Mouse (Mus musculus) intestine, postnatal 0 days (tissue): Measurements from ENCODE around the gene Hba-x. TPM values are rescaled to one million over a fixed set of nuclear protein-coding genes. Genes with fewer than 3 reads are reported as not detected.

Experiments used
- ATAC-seq: fragments of 200-750 bp; cut with Nextera tagmentation; 2 replicates; pipeline ENCODE4 v1.8.0; 2017; ENCODE audit warnings: mild to moderate bottlenecking, moderate TSS enrichment, moderate library complexity
- H3K27ac ChIP-seq: fragments of 300-500 bp; sonication (generic); 2 replicates; pipeline ENCODE4 v1.5.1; 2014; ENCODE audit warnings: mild to moderate bottlenecking, low read depth, low read length, moderate library complexity
- H3K27me3 ChIP-seq: fragments of 300-500 bp; sonication (generic); replicated peaks from 2 replicates; pipeline ENCODE4 v1.6.1; 2014; ENCODE audit warnings: low read length, mixed read lengths; ENCODE audit not compliant: control insufficient read depth, insufficient read depth
- H3K36me3 ChIP-seq: fragments of 300-500 bp; sonication (generic); 2 replicates; pipeline ENCODE4 v1.6.1; 2014; ENCODE audit warnings: mild to moderate bottlenecking, moderate library complexity; ENCODE audit not compliant: control insufficient read depth, insufficient read depth
- H3K4me1 ChIP-seq: fragments of 300-500 bp; sonication (generic); replicated peaks from 2 replicates; pipeline ENCODE4 v1.6.1; 2014; ENCODE audit warnings: antibody characterized with exemption, low read length, mixed read lengths; ENCODE audit not compliant: control insufficient read depth, insufficient read depth
- H3K4me2 ChIP-seq: fragments of 300-500 bp; sonication (generic); replicated peaks from 2 replicates; pipeline ENCODE4 v1.6.1; 2014; ENCODE audit warnings: low read depth, mild to moderate bottlenecking, moderate library complexity
- H3K4me3 ChIP-seq: fragments of 300-500 bp; sonication (generic); 2 replicates; pipeline ENCODE4 v1.5.1; 2014; ENCODE audit warnings: low read depth, low read length
- H3K9ac ChIP-seq: fragments of 300-500 bp; sonication (generic); 2 replicates; pipeline ENCODE4 v1.6.1; 2014; ENCODE audit warnings: mild to moderate bottlenecking, low read depth, low read length
- H3K9me3 ChIP-seq: fragments of 300-500 bp; sonication (generic); 2 replicates; pipeline ENCODE4 v1.6.1; 2016; ENCODE audit warnings: mixed run types; ENCODE audit not compliant: control insufficient read depth
- CTCF ChIP-seq: sonication (generic); IDR thresholded peaks from 2 replicates; pipeline ENCODE4 v1.5.1; 2016; ENCODE audit warnings: low read depth, mild to moderate bottlenecking, control low read depth, antibody characterized with exemption, moderate library complexity
- whole genome bisulfite sequencing: fragments of 180-500 bp; shearing (Covaris S2); extraction: QIAGEN DNeasy Blood & Tissue Kit; methylation state at CpG from one replicate; pipeline ENCODE4 v1.1.7; 2014; 5-methylcytosine and 5-hydroxymethylcytosine counted together
- polyA plus RNA-seq: library from polyadenylated mRNA; unstranded; fragments of >200 nt; fragmentation: Nextera tagmentation; extraction: Ambion mirVana; gene quantifications from 2 replicates; pipeline ENCODE4 v1.2.1, GENCODE M21; 2015

Hba-x gene
- polyA plus RNA-seq, 1 experiment from 2014 or later, result 0.23 TPM

DNA sequence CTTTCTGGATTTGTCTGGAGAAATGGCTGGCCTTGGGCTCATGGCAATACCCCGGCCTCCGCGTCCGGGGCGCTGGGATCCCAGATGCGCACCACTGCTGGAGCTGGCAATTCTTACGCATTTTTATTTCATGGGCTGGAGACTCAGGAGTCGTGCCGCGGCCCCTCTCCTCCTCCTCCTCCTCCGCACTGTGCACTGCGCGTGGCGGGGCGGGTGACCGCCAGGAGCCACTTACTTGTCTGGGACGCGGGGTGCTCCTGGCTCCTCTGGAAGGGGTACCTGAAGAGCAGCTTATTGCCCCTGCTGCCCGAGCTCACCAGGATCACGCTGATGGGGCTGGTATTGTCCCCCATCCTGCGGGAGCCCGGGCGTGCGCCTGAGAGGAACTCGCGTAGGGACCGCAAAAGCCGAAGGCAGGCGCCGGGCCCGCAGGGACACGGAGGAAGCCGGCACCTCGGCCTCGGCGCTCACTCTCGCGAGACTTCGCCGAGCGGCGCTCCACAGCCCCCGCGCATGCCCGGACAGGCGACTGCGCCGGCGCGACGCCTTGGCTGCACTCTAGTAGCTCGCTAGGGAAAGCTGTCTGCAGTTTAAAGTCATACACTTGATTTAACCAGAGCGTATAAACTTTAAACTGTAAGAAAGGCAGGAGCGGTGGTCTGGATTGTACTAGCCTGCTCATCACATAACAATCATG lies 8.9 kb upstream of the Hba-x start, which contains the start of gene Nprl3:
Gene Nprl3, minus strand, starts transcription at position 520 of the 697 bp plus-strand sequence.
- H3K4me3 ChIP-seq, result peak within 1 kb of the TSS; percentile 84
- peak within 1 kb of the TSS; percentile 86 for H3K4me2 ChIP-seq
- peak within 1 kb of the TSS; percentile 93 for H3K9ac ChIP-seq
- H3K9me3 ChIP-seq, result no peaks in the 10 kb centered on the region
- peaks cover 4% of the 10 kb centered on the region; the same call in 1 of the 2 replicates for H3K36me3 ChIP-seq
- peak within 1 kb of the TSS; percentile 89 for H3K27ac ChIP-seq
- peak; percentile 99 for ATAC-seq
- WGBS, result under 1% methylated on average over 54 of the region's 54 CpGs
- peaks cover 3% of the 10 kb centered on the region; the same call in 1 of the 2 replicates for H3K4me1 ChIP-seq
- TF ChIP-seq CTCF, result peak; percentile 17; the same call in 1 of the 2 replicates
- H3K27me3 ChIP-seq, result no peaks in the 10 kb centered on the region; the same call in 1 of the 2 replicates

DNA sequence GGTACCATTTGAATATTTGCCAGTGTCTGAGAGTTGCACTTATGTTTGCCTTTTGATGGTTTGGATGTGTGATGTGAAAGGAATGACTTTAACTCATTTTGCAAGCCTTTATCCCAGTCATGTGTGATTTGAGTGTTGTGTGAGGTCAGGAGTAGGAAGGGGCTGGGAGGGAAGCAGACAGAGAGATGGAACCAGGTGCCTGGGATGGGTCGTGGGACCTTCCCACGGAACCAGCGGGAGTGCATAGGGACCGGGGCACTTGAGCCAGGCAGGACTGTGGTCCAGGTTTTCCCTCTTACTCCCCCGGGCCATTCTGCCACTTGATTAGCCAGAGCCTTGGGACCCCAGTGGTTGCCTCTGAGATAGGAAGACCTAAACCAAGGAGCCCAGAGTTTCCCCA lies 8.2 kb upstream of the Hba-x start:
- H3K4me2 ChIP-seq, result peak overlapping the region; percentile 86
- 27% methylated on average over 5 of the region's 5 CpGs for WGBS
- TF ChIP-seq CTCF, result no peak

DNA sequence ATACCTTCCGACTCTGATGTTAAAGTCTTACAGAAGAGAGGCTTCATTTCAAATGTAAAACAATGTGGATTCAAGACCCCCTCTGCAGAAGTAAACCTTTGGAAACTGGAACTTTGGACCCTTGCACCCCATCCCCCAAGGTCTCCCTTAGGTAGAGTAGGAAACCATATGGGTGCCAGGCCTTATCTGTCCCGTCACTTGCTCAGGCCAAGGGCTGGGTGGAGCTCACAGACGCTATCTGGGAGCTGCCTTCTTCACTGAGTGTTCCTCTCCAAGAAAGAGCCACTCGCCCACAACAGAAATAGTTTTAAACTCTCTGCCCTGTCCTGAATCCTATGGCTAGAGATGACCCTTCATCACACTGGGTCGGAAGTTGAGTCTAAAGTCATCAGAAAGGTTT lies 7.2 kb upstream of the Hba-x start:
- 69% methylated on average over 5 of the region's 5 CpGs for WGBS
- Histone ChIP-seq H3K4me2 (no peak overlapping the region), H3K9ac (no peak overlapping the region), H3K4me3 (no peak overlapping the region), H3K36me3 (no peaks in the 10 kb centered on the region), H3K27me3 (no peaks in the 10 kb centered on the region; the same call in 1 of the 2 replicates), H3K9me3 (no peaks in the 10 kb centered on the region), H3K4me1 (peaks cover 3% of the 10 kb centered on the region; the same call in 1 of the 2 replicates), H3K27ac (no peak overlapping the region)
- ATAC-seq, result no peak
- no peak for TF ChIP-seq CTCF

More for the DNA sequence above, 8.2 kb upstream of the Hba-x start:
- Histone ChIP-seq H3K27ac (0 out of 2 replicates have a peak overlapping the region, but pooled peaks have one; percentile 89), H3K9me3 (no peaks in the 10 kb centered on the region), H3K9ac (peak overlapping the region; percentile 93), H3K36me3 (no peaks in the 10 kb centered on the region), H3K27me3 (no peaks in the 10 kb centered on the region; the same call in 1 of the 2 replicates), H3K4me1 (peaks cover 3% of the 10 kb centered on the region; the same call in 1 of the 2 replicates), H3K4me3 (peak overlapping the region; percentile 84)
- ATAC-seq, result peak; percentile 12; the same call in 1 of the 2 replicates

DNA sequence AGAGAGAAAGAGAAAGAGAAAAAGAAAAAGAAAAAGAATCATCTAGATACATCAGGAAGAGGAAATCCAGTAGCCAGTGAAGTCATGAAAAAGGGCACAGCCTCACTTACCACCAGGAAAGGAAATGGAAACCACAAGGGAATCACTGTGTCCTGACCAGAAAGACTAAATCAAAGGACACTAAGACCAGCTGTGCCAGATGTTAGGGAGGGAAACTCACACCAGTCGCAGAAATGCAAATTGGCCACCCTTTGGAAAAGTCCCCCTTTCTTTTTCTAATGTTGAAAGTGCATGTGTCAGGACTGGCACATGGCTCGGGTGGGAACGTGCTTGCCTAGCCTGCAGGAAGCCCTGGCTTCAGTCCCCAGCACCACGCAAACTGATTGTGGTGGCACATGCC lies 5.0 kb upstream of the Hba-x start:
- TF ChIP-seq CTCF, result no peak
- Histone ChIP-seq H3K4me1 (peaks cover 3% of the 10 kb centered on the region; the same call in 1 of the 2 replicates), H3K27ac (no peak overlapping the region), H3K4me3 (no peak overlapping the region), H3K9me3 (no peaks in the 10 kb centered on the region), H3K27me3 (peaks cover 1% of the 10 kb centered on the region), H3K4me2 (no peak overlapping the region), H3K9ac (no peak overlapping the region), H3K36me3 (no peaks in the 10 kb centered on the region)
- WGBS, result 58% methylated on average over 4 of the region's 4 CpGs
- no peak for ATAC-seq

DNA sequence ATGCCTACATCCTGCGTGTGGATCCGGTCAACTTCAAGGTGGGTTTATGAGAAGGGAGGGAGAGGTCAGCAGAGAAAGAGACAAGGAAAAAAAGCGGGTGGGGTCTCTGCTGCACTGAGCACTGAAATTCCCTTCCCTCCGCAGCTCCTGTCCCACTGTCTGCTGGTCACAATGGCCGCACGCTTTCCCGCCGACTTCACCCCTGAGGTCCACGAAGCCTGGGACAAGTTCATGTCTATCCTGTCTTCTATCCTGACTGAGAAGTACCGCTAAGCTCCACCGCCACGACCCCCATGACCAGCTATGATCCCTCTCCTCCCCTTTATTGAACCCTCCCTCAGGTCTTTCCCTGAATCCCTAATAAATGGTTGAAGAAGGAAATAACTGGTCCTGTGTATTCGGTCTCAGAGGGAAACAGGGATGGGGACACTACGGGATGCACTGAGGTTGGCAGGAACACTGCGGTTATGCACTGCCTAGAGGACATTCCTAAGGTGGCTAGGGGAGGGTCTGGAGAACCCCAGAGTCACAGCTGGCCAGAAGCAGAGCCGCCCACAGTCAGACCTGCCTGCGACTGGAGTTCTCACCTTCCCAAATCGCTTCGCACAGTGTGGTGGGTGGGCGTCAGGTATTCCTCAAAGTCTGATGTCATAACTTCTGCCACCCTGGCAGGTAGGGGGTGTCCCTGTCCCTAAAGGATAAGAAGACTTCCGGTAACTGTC lies 1.7 kb downstream of the Hba-x start:
- Histone ChIP-seq H3K9me3 (no peaks in the 10 kb centered on the region), H3K4me1 (no peaks in the 10 kb centered on the region), H3K4me2 (no peak overlapping the region), H3K9ac (no peak overlapping the region), H3K27ac (no peak overlapping the region), H3K36me3 (no peaks in the 10 kb centered on the region), H3K4me3 (no peak overlapping the region), H3K27me3 (peaks cover 11% of the 10 kb centered on the region; the same call in 1 of the 2 replicates)
- TF ChIP-seq CTCF, result no peak
- ATAC-seq, result no peak
- 60% methylated on average over 21 of the region's 21 CpGs for WGBS

DNA sequence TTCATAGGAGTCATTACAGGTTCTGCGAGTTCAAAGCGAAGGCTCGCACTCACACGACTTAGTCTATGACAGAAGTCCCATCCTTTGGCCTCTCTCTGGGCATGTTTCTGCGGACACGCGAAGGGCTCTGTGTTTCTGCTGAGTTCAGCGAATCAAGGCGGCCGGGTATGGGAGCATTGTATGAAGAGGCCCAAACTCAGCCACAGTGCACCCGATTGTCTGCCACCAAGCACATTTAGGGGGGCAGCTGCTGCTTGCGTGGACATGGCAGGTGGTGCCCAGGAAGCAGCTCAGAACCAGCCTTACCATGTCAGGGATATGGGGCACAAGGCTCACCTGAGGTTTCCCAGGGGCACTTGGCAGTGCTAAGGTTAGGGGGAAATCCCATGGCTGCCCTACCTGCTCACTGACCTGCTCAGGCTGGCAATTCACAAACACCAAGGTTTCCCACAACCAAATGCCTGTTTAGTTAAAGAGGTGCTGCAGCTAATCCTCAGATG lies 2.3 kb downstream of the Hba-x start:
- ATAC-seq, result no peak
- H3K27me3 ChIP-seq, result peaks cover 11% of the 10 kb centered on the region; the same call in 1 of the 2 replicates
- no peaks in the 10 kb centered on the region for H3K36me3 ChIP-seq
- no peaks in the 10 kb centered on the region for H3K4me1 ChIP-seq
- H3K27ac ChIP-seq, result no peak overlapping the region
- H3K4me2 ChIP-seq, result no peak overlapping the region
- no peak for TF ChIP-seq CTCF
- no peak overlapping the region for H3K4me3 ChIP-seq
- no peak overlapping the region for H3K9ac ChIP-seq
- 77% methylated on average over 12 of the region's 12 CpGs for WGBS
- no peaks in the 10 kb centered on the region for H3K9me3 ChIP-seq
